Mouse (Mus musculus) right cerebral cortex, postnatal 25 days (tissue): Measurements from ENCODE around the gene Calm5.
"Not testable (repeated sequence)": the region's sequence is repeated elsewhere in the genome, so short reads cannot be mapped to it uniquely, and the experiment has no call there.

Experiments
- DNase-seq: peaks from one replicate; pipeline ENCODE4 v3.0.0; 2022

Calm5 gene

DNA sequence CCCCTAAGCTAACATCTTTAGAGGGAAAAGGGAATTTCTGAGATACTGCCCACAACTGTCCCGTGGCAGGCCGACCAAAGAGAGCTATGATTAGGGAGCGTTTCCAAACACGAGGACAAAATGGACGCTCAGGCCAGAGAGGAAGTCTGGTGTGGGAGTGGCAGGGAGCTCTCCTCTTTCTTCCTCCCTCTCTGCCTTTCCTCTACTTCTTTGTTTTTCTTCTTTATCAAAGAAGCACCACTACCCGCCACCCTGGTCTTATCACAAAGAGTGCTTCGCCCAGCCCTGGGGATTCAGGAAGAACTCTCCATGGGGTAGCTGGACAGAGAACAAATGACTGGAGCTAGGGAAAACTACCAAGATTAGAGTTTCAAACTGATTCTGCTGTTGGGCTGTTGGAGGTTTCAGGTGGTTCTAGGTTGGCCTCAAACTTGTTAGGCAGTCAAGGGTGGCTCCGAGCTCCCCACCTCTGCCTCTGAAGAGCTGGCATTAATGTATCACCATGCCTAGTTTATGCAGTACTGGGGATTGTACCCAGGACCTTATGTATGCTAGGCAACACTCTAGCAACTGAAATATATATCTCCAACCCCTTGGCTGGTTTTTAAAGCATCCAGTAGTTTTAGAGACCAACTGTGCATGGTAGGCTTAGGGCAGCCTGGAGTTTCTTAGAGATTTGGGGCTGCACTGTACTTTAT lies 12.5 kb downstream of the Calm5 start:
- DNase-seq = no peak

- no peak for DNase-seq
Observed at GRCm38 (mm10) chr13:3867158-3867557, 13.2 kb downstream of the Calm5 start.

DNA sequence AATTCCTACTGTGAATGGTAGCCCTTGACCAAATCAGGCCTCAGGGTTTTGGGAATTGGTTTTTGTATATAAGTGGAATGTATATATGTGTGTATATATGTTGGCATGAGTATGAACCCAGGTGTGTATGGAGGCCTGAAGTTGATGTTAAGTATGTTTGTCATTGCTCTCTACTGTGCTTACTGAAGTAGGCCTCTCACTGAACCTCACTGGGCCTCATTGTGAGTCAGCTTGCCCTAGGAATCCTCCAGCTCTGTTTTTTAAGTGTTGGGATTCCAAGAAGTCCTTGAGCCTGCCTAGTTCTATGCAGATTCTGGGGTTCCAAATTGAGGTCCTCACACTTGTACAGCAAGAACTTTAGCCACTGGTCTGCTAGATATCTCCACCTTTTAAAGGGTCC lies 15.9 kb downstream of the Calm5 start:
- DNase-seq = no peak

DNA sequence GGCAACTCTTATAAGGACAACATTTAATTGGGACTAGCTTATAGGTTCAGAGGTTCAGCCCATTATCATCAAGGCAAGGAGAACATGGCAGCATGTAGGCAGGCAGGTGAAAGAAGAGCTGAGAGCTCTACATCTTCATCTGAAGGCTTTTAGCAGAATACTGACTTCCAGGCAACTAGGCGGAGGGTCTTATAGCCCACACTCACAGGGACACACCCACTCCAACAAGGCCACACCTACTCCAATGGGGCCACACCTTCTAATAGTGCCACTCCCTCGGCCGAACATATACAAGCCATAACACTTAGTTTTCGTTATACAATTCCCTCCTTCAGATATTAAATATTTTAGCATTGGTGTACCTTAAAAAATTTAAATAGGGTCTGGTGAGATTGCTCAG lies 18.9 kb downstream of the Calm5 start:
- no peak for DNase-seq

GRCm38 (mm10) chr13:3876448-3876847 lies 22.5 kb downstream of the Calm5 start:
- DNase-seq = no peak

GRCm38 (mm10) chr13:3877185-3877584 lies 23.2 kb downstream of the Calm5 start:
- no peak for DNase-seq

DNA sequence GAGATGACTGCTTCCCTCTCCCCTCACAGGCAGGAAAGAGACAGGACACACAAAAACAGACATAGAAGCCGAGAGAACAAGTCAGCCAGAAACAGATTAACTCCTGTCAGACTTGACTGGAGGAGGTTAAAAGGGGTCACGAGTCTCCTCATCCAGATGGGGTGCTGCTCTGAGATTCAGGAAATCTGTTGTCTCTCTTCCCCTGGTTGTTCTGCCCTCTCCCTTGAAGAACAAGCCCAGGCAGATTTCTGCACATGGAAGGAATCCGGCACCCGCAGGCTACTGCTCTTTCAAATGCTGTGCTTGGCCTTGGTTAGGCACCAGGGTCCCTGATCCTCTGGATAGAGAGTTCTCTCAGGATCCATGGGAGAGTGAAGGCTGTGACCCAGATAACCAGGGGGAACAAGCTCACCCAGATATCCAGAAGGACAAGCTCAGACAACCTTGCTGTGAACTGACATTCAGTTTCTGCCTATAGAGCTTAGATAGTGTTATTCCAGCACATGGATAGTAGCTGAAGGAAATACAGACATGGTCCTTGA lies 23.8 kb downstream of the Calm5 start:
- DNase-seq = no peak

DNA sequence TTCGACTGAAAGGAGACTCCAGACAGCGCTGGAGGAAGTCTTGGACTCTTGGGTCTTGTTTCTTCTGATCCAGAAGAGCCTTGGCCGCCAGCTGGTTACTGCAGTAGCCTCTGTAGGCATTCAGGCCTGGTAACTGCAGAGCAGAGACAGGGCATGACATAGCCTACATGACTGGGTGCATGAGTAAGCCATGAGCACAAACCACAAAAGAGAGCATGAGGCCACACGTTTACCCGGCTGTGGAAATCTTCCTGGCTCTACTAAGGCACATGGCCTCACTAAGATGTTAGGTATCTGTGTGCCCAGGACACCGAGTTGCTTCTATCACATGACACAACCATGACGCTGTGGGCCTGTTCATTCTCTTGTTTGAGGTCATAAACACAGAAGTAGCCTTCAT lies 32.7 kb downstream of the Calm5 start:
- no peak for DNase-seq

- no peak for DNase-seq
Observed at GRCm38 (mm10) chr13:3889111-3889510, 35.1 kb downstream of the Calm5 start.

DNA sequence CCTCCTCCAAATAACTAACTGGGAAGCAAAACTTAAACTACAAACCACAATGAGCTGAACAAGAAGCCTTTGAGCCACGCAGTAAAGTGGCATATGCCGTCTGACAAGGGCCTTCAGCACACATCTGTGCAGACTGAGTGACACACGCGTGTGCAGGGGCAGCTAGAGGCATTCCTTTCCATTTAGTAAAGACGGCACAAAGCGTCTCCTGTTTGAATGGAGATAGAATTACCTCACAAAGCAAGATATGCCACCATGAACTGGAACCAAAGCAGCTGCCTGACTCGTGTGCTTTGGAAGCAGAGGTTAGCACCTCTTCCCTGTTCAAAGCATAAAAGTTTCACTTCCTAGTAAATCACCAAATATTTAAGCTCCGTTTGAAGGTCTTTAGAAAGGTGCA lies 36.1 kb downstream of the Calm5 start:
- DNase-seq = no peak

DNA sequence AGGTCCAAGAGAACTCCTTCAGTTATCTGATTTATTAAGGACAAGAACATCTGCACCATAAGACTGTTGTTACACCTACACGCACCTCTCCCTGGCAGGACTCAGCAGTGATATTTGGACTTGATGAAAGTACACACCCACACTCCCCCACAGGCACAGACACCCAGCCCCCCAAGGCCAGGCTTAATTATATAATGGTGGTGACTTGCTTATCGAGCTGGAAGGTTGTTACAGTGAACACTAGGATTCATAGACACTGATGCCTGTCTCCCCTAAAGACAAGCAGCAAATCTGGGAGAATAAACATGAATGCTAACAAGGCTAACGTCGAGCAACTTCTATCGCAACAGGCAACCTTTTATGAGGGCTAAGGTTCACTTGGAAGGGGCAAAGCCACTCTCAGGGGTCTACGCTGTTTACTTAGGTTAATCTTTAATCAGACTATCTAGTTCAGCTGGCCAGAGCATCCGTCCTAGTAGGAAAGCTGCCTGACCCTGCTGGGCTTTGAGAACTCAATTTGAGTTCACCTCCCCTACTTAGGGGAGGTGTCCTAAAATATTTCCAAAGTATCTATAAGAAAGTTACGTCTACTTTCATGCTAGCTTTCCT lies 37.6 kb downstream of the Calm5 start:
- DNase-seq = no peak

DNA sequence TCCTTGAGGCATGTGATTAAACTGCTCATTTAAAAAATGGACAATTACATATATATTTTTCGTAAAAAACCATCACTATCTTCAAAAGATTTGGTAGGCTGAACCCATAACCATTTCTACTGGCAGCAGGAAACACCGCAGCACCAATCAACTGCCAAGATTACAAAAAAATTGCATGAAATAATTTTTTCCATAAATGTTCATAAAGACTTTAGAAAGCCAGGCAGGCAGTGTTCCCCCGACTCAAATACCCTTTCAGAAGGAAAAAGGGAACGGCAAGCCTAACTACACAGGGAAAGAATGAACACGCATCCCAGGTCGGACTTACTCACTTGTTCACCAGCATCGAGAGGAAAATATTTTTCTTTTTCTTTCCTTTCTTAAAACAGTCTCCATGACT lies 38.6 kb downstream of the Calm5 start:
- DNase-seq = no peak

DNA sequence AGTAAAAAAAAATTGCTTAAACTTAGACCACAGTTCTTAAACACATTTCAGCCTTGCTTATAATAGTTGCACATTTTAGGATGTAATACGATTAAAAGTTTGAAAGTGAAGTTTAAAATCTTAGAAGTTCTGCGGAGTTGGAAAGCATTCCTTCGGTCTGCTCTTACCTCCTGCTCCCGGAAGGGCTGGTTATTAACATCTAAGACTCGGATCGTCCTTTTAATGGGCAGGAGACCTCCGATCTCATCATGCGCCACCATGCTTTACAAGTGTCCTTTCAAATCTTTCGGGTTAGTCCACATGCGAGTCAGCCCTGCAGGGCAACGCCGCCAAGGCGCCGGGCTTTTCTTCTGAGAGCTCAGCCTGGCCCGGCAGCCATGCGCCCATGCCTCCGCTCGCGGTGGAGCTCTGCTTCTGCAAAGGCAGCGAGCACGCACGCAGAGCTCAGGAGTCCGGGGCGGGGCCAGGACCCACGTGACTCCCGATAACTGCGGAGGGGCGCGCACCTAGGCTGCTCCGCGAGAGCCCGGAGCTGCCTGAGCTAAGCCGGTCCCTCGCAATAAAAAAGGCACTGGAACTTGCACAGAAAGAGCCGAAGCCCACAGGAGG lies 39.3 kb downstream of the Calm5 start:
- DNase-seq = peak; percentile 90

DNA sequence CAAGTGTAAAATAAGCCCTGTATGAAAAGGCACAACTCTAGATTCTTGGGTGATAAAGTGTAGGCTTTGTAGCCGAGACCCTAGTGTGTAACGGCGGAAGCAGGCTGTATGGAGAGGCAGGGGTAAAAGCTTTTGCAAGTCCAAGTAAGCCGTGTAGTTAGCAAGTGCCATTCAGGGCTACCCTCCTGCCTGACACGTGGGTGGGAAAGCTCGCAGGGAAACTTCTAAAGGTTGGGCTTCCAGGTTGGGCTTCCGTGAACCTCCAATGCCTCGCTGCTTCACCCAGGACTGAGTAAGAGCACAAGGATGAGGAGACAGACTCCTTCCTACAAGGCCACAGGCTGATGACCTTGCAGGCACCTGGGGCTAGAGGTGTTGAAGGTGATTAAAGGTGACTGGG lies 40.6 kb downstream of the Calm5 start:
- DNase-seq = no peak

GRCm38 (mm10) chr13:3895397-3895980 lies 41.5 kb downstream of the Calm5 start:
- DNase-seq = no peak

GRCm38 (mm10) chr13:3896032-3896431 lies 42.1 kb downstream of the Calm5 start:
- no peak for DNase-seq

DNA sequence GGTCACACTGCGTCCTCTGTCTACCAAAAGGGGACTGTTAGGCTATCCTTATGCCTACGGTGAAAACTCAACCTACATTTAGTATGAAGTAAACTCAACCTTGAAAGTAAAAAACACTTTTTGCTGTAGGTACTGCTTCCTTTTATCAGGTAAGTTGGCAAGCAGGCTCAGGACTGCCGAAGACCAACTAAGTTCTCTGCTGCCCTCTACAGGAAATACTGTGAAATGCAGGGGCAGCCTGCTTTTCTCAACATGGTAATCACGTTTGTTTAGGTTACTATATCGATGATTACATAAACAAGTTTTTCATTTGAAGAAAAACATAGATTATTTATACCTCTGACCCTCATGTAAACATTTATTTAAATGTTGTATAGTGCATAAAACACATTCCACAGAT lies 42.9 kb downstream of the Calm5 start:
- DNase-seq = peak; percentile 63

GRCm38 (mm10) chr13:3898202-3898601 lies 44.2 kb downstream of the Calm5 start:
- not testable (repeated sequence) for DNase-seq

- DNase-seq = no peak
Observed at GRCm38 (mm10) chr13:3899301-3899700, 45.3 kb downstream of the Calm5 start.
